In the genomic region with DNA sequence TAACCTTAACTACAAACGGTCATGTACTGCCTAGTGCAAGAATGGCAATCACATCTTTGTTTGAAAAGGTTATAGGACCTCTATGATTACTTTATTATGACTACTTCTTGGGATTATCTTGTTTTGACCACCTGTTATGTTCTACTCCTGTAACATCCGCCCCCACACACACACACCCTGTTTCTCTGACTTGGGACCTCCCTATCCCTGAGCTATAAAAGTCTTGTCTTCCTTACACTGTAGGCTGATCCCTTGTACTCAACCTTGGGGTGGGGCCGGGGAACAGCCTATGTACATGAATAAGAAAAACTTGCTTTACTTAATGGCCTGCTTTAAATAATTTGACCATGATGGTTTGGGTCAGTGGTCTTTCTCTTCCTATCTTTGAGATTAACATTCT, we compare ENCODE assay signal across 20 mouse cellular contexts.
"Had no signal": no experiment of that assay in that cellular context is flagged by ENCODE, and none has a peak within 500 bp of the region (broad histone marks: within the 10 kb centered on the region; RNA-seq: fewer than 3 reads in every experiment).

No protein-coding gene starts in this region.

- H3K4me3 ChIP-seq: midbrain, embryonic 10.5 days; midbrain, embryonic 12.5 days; myocyte; neural tube, embryonic 13.5 days; neural tube, embryonic 15.5 days; stomach, embryonic 15.5 days had no signal

- H3K9ac ChIP-seq: lung, embryonic 14.5 days; midbrain, embryonic 12.5 days; neural tube, embryonic 13.5 days; neural tube, embryonic 15.5 days; stomach, embryonic 15.5 days had no signal

- H3K4me2 ChIP-seq: lung, embryonic 14.5 days; midbrain, embryonic 12.5 days; neural tube, embryonic 13.5 days; neural tube, embryonic 15.5 days; stomach, embryonic 15.5 days had no signal

- H3K9me3 ChIP-seq: midbrain, embryonic 10.5 days; midbrain, embryonic 12.5 days; neural tube, embryonic 13.5 days; neural tube, embryonic 15.5 days; stomach, embryonic 15.5 days had no signal

- DNase-seq: lung, adult 18-20 months; lung, embryonic 14.5 days; lung, postnatal 10 days; lung, postnatal 4 days; midbrain, embryonic 14.5 days; retina, postnatal 1 day; right cerebral cortex, adult 18-20 months; right cerebral cortex, postnatal 25 days; spleen, adult 18-20 months; thymus, adult 2 months; thymus, postnatal 25 days; thymus, postnatal 4 days had no signal

- H3K36me3 ChIP-seq: midbrain, embryonic 10.5 days; midbrain, embryonic 12.5 days; neural tube, embryonic 13.5 days; neural tube, embryonic 15.5 days; stomach, embryonic 15.5 days had no signal

- H3K4me1 ChIP-seq: midbrain, embryonic 12.5 days; stomach, embryonic 15.5 days had no signal

- H3K27me3 ChIP-seq: midbrain, embryonic 12.5 days; neural tube, embryonic 13.5 days; neural tube, embryonic 15.5 days; stomach, embryonic 15.5 days had no signal

- H3K27ac ChIP-seq: midbrain, embryonic 10.5 days; midbrain, embryonic 12.5 days; neural tube, embryonic 13.5 days; neural tube, embryonic 15.5 days; stomach, embryonic 15.5 days; stomach, postnatal 0 days had no signal

- ATAC-seq: midbrain, embryonic 16.5 days had no signal
